Mouse (Mus musculus) hindbrain, embryonic 11.5 days (tissue): ENCODE results near the gene Tm9sf2. TPM values are rescaled to one million over a fixed set of nuclear protein-coding genes. Genes with fewer than 3 reads are reported as not detected.

Experiments
- ATAC-seq: fragments of 200-750 bp; cut with Nextera tagmentation; 2 replicates; pipeline ENCODE4 v1.8.0; 2017; ENCODE audit warnings: mild to moderate bottlenecking, moderate TSS enrichment, moderate library complexity; ENCODE audit not compliant: low FRiP score
- DNase-seq: peaks from one replicate; pipeline ENCODE4 v3.0.0-alpha.2; 2015; ENCODE audit warnings: low spot score
- H3K27ac ChIP-seq: fragments of 300-500 bp; sonication (generic); 2 replicates; pipeline ENCODE4 v1.5.1; 2014; ENCODE audit warnings: mild to moderate bottlenecking, low read depth, low read length
- H3K27me3 ChIP-seq: fragments of 300-500 bp; sonication (generic); 2 replicates; pipeline ENCODE4 v1.6.1; 2014; ENCODE audit warnings: mild to moderate bottlenecking, low read length, moderate library complexity, mixed read lengths; ENCODE audit not compliant: control insufficient read depth, insufficient read depth
- H3K36me3 ChIP-seq: fragments of 300-500 bp; sonication (generic); 2 replicates; pipeline ENCODE4 v1.6.1; 2014; ENCODE audit warnings: mild to moderate bottlenecking, low read length, moderate library complexity, mixed read lengths; ENCODE audit not compliant: control insufficient read depth, insufficient read depth
- H3K4me1 ChIP-seq: fragments of 300-500 bp; sonication (generic); replicated peaks from 2 replicates; pipeline ENCODE4 v1.6.1; 2014; ENCODE audit warnings: low read length, mixed read lengths; ENCODE audit not compliant: control insufficient read depth, insufficient read depth
- H3K4me2 ChIP-seq: fragments of 300-500 bp; sonication (generic); replicated peaks from 2 replicates; pipeline ENCODE4 v1.6.1; 2014; ENCODE audit warnings: mild to moderate bottlenecking, low read depth, low read length
- H3K4me3 ChIP-seq: fragments of 300-500 bp; sonication (generic); 2 replicates; pipeline ENCODE4 v1.5.1; 2014; ENCODE audit warnings: low read depth, low read length
- H3K9ac ChIP-seq: fragments of 300-500 bp; sonication (generic); 2 replicates; pipeline ENCODE4 v1.6.1; 2014; ENCODE audit warnings: low read depth, low read length
- H3K9me3 ChIP-seq: fragments of 300-500 bp; sonication (generic); 2 replicates; pipeline ENCODE4 v1.6.1; 2016; ENCODE audit warnings: low read length; ENCODE audit not compliant: control insufficient read depth
- WGBS: fragments of 180-500 bp; shearing (Covaris S2); extraction: QIAGEN DNeasy Blood & Tissue Kit; methylation state at CpG from one replicate; pipeline ENCODE4 v1.1.7; 2014; 5-methylcytosine and 5-hydroxymethylcytosine counted together
- polyA plus RNA-seq: library from polyadenylated mRNA; unstranded; fragments of >200 nt; fragmentation: Nextera tagmentation; extraction: Ambion mirVana; gene quantifications from 2 replicates; pipeline ENCODE4 v1.2.1, GENCODE M21; 2014

The Tm9sf2 gene
- polyA plus RNA-seq, 1 experiment from 2014 or later = 130 TPM

DNA sequence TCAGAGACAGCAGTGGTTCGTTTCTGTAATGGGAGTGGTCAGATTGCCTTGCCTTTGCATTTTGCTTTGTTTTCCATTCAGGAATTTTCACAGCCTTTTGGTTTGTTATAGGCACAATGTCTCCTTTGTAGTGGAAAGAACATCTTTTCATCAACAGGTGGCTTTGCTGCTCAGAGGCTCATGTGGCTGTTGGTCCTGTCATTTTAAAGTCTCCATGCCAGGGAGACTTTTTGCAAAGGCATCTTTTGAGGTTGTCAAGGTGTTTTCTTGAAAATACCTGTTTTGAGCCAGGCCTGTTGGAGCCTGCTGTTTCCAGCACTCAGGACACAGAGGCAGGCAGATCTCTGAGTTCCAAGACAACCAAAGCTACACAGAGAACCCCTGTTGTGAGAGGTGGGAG is 33.3 kb downstream of the Tm9sf2 start:
- H3K36me3 ChIP-seq = no peaks in the 10 kb centered on the region; the same call in none of the 2 replicates
- ATAC-seq = no peak

DNA sequence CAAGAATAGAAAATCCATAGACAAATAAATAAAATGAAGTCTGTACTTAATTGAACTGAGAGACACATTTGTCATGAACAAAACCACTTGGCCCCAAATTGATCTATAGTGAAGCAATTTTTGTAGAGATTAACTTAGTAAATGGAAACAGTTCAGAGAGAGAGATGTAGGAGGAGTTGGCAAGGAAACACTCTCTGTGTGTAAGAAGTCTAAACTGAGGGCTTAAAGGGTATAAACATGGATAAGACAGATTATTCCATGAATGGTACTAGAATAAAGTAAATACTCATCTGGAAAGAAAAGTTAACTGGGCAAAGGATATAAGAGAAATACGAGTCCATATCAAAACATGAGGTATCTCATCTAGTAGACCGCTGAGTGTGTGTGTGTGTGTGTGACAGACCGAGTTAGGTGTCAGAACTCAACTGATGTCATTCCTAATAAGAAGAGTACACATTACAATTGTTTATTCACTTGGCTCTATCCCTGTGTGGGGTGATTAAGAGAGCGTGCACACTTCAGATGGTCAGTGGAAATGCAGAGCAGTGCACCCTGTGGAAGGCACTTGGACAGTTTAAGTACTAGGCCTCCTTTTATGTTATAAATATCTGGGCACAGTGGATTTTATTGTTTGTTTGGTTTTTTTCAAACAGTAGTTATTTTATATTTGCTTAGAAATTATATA is 36.9 kb downstream of the Tm9sf2 start:
- Histone ChIP-seq H3K36me3 (peaks cover 3% of the 10 kb centered on the region), H3K4me1 (no peaks in the 10 kb centered on the region), H3K9me3 (no peaks in the 10 kb centered on the region), H3K27ac (no peak overlapping the region), H3K4me3 (no peak overlapping the region), H3K4me2 (no peak overlapping the region), H3K9ac (no peak overlapping the region), H3K27me3 (no peaks in the 10 kb centered on the region)
- DNase-seq = no peak
- 96% methylated on average over 4 of the region's 4 CpGs for whole genome bisulfite sequencing
- no peak for ATAC-seq

More for the DNA sequence above, 33.3 kb downstream of the Tm9sf2 start:
- WGBS = 73% methylated on average over 1 of the region's 1 CpGs
- no peak overlapping the region for H3K4me3 ChIP-seq
- H3K9me3 ChIP-seq = no peaks in the 10 kb centered on the region
- H3K27ac ChIP-seq = no peak overlapping the region
- no peaks in the 10 kb centered on the region for H3K4me1 ChIP-seq
- H3K4me2 ChIP-seq = no peak overlapping the region
- H3K27me3 ChIP-seq = no peaks in the 10 kb centered on the region
- no peak for DNase-seq
- no peak overlapping the region for H3K9ac ChIP-seq

DNA sequence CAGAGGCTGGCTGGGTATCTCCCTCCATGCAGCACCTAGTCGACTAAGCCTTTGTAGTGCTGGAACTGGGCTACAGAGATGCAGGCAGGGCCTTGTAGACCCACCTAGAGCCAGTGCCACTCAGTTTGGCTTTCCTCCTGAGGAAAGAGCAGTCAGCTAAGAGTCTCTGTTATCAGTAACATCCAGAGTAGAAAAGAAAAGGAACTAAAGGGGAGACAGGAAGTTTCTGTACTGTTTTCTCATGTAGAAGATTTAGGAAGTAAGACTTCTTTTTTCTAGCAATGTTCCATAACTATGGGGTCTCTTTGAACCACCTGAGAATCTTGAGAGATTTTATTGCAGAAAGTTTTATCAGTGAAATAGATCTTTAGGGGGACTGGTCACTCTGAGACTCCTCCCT is 38.5 kb downstream of the Tm9sf2 start:
- Histone ChIP-seq H3K9me3 (no peaks in the 10 kb centered on the region), H3K27me3 (no peaks in the 10 kb centered on the region), H3K27ac (no peak overlapping the region), H3K36me3 (peaks cover 3% of the 10 kb centered on the region; the same call in 1 of the 2 replicates), H3K4me1 (no peaks in the 10 kb centered on the region), H3K4me3 (no peak overlapping the region), H3K9ac (no peak overlapping the region), H3K4me2 (no peak overlapping the region)
- DNase-seq (no peak), ATAC-seq (no peak)
- 85% methylated on average over 1 of the region's 1 CpGs for WGBS

DNA sequence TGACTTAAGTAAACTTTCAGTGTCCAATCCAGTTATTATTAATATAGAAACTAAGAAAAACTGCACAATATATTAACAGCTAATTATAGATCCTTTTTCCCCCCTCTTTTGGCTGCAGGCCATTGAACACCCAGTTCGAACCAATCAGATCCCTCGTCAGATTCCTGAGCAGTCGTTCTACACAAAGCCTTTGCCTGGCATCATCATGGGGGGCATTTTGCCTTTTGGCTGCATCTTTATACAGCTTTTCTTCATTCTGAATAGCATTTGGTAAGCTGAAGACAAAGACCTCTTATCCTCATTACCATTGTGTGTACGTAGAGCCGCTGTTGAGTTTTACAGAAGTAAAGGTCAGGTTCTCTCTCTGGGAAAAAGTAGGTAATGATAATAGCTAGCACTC is 43.8 kb downstream of the Tm9sf2 start:
- H3K27me3 ChIP-seq = no peaks in the 10 kb centered on the region
- H3K4me2 ChIP-seq = no peak overlapping the region
- peaks cover 5% of the 10 kb centered on the region; the same call in 1 of the 2 replicates for H3K36me3 ChIP-seq
- no peaks in the 10 kb centered on the region for H3K9me3 ChIP-seq
- H3K4me1 ChIP-seq = no peaks in the 10 kb centered on the region
- H3K27ac ChIP-seq = no peak overlapping the region
- no peak overlapping the region for H3K4me3 ChIP-seq
- H3K9ac ChIP-seq = no peak overlapping the region
- ATAC-seq (no peak), DNase-seq (no peak)
- WGBS = 61% methylated on average over 5 of the region's 5 CpGs

DNA sequence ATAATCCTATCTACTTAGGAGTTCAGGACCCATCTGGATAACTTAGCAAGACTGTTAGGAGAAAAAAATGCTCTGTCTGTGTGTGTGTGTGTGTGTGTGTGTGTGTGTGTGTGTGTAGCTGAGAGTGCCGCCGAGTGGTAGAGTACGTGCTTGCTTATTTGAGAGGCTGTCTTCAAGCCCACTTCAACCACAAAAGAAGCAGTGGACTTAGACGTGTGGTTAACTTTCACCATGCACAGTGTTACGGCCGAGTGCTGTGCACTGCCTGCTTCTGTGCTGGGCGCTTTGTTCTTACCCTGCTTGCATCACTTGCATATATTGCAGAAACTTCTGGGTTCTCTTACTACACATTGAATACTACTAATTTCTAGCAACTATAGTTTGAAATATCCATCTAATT is 50.9 kb downstream of the Tm9sf2 start:
- 93% methylated on average over 7 of the region's 7 CpGs for WGBS

DNA sequence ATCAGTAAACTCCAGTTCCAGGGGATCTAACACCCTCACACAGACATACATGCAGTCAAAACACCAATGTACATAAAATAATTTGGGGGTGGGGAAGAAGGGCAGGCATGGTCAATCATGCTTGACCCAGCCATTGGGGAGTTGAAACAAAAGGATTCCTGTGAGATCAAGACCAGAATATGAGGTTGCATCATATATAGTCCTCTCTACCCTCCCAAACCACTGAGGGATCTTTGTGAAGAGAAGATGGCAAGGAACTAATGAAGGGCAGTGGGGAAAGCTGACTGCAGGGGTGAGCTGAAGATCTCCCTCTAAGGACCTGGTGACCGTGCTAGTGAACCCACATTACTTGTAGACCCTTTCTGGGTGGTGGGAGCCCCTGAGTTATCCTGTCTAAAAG is 54.1 kb downstream of the Tm9sf2 start:
- DNase-seq = no peak
- no peak overlapping the region for H3K27ac ChIP-seq
- ATAC-seq = no peak
- H3K36me3 ChIP-seq = peaks cover 2% of the 10 kb centered on the region; the same call in 1 of the 2 replicates
- H3K4me1 ChIP-seq = no peaks in the 10 kb centered on the region
- H3K9me3 ChIP-seq = no peaks in the 10 kb centered on the region
- no peak overlapping the region for H3K4me3 ChIP-seq
- H3K4me2 ChIP-seq = no peak overlapping the region
- WGBS = 89% methylated on average over 1 of the region's 1 CpGs
- H3K27me3 ChIP-seq = no peaks in the 10 kb centered on the region
- no peak overlapping the region for H3K9ac ChIP-seq

More for the DNA sequence above, 50.9 kb downstream of the Tm9sf2 start:
- Histone ChIP-seq H3K27me3 (no peaks in the 10 kb centered on the region), H3K4me2 (no peak overlapping the region), H3K9ac (no peak overlapping the region), H3K36me3 (peaks cover 5% of the 10 kb centered on the region; the same call in 1 of the 2 replicates), H3K4me1 (no peaks in the 10 kb centered on the region), H3K9me3 (no peaks in the 10 kb centered on the region), H3K4me3 (no peak overlapping the region), H3K27ac (no peak overlapping the region)
- DNase-seq (no peak), ATAC-seq (no peak)

DNA sequence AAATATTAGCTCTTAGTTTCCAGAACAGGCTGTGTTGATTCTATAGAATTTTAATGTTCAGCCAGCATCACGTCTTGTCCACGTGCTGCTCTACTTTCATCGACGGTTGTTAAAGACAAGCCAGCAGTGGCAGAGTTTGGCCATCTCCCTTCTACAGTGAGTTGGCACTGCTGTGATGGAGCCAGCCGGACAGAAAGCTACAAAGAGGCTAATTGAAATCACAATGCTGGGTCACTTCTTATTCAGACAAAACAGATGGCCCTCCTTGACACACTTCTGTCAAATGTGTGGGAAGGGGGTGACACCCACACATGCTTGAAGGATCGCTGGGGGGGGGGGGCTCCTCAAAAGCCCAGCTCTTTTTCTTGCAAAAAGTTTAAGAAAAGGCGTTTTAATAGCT is 62.1 kb downstream of the Tm9sf2 start:
- DNase-seq (no peak), ATAC-seq (peak; percentile 52; the same call in 1 of the 2 replicates)
- no peak overlapping the region for H3K4me2 ChIP-seq
- no peaks in the 10 kb centered on the region for H3K27me3 ChIP-seq
- no peaks in the 10 kb centered on the region for H3K4me1 ChIP-seq
- WGBS = 67% methylated on average over 7 of the region's 7 CpGs
- H3K27ac ChIP-seq = no peak overlapping the region
- no peaks in the 10 kb centered on the region for H3K36me3 ChIP-seq
- H3K9ac ChIP-seq = no peak overlapping the region
- no peak overlapping the region for H3K4me3 ChIP-seq
- no peaks in the 10 kb centered on the region for H3K9me3 ChIP-seq

DNA sequence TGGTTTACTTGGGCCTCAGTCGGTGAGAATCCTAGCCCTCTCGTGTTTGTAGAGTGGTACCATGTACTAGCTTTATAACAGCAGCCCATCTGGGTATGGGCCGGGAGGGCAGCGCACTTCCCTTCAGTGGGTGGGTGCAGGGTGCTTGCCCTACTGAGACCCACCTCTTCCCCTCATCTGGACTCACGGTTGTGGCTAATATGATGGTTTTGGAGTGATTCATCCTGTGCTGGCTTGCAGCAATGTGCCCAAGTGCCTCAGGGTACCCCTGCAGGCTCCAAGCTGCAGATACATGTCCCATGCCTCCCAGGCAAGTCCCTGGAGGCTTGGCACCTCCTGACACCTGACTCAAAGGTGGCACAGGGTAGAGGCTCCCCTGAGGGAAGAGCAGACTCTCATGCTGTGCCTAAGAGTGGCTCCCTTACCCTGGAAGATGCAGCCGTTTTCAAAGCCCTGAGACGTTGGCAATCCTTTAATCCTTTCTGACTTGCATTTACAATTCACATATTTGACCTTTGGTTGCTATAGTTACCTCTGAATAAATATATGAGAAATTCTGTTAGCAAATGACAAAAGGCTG is 63.5 kb downstream of the Tm9sf2 start:
- Histone ChIP-seq H3K27me3 (no peaks in the 10 kb centered on the region), H3K4me3 (no peak overlapping the region), H3K9ac (no peak overlapping the region), H3K4me2 (no peak overlapping the region), H3K36me3 (no peaks in the 10 kb centered on the region), H3K4me1 (no peaks in the 10 kb centered on the region), H3K27ac (no peak overlapping the region), H3K9me3 (no peaks in the 10 kb centered on the region)
- ATAC-seq (peak; percentile 31; the same call in 1 of the 2 replicates), DNase-seq (no peak)
- 72% methylated on average over 7 of the region's 7 CpGs for WGBS

DNA sequence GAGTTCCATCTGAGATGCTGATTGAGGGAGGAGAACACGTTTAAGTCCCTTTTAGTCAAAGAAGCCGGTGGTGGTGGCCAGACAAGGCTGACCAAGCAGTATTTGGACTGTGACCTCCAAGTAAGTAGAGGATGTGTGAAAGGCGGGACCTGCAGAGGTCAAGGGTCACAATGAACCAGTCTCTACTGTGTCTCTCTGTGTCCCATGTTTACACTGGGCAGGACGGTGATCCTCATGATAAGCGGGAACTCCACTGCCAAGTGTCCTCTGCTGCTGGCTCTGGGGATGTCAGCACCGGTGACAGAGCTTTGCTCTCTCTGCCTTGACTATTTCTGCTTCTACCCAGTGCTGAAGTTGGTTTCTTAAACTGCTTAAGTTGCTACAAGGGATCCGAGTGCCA is 64.2 kb downstream of the Tm9sf2 start:
- no peaks in the 10 kb centered on the region for H3K4me1 ChIP-seq
- 87% methylated on average over 7 of the region's 7 CpGs for WGBS
- DNase-seq (no peak), ATAC-seq (no peak)
- H3K27ac ChIP-seq = no peak overlapping the region
- no peak overlapping the region for H3K4me3 ChIP-seq
- H3K9ac ChIP-seq = no peak overlapping the region
- no peaks in the 10 kb centered on the region for H3K36me3 ChIP-seq
- no peak overlapping the region for H3K4me2 ChIP-seq
- H3K9me3 ChIP-seq = no peaks in the 10 kb centered on the region
- no peaks in the 10 kb centered on the region for H3K27me3 ChIP-seq
